Mouse (Mus musculus) forebrain, embryonic 14.5 days (tissue): ENCODE data around the gene Gm44503. TPM values are rescaled to one million over a fixed set of nuclear protein-coding genes. Genes with fewer than 3 reads are reported as not detected.

ENCODE experiments used
- ATAC-seq: fragments of 200-750 bp; cut with Nextera tagmentation; 2 replicates; pipeline ENCODE4 v1.8.0; 2017; ENCODE audit warnings: mild to moderate bottlenecking, moderate library complexity
- DNase-seq: peaks from one replicate; pipeline ENCODE4 v3.0.0-alpha.2; 2015; ENCODE audit warnings: low spot score
- H3K27ac ChIP-seq: fragments of 300-500 bp; sonication (generic); 2 replicates; pipeline ENCODE4 v1.5.1; 2014; ENCODE audit warnings: low read depth, mild to moderate bottlenecking, control low read depth, low read length, moderate library complexity
- H3K27me3 ChIP-seq: fragments of 300-500 bp; sonication (generic); replicated peaks from 2 replicates; pipeline ENCODE4 v1.6.1; 2014; ENCODE audit warnings: low read length, control low read depth, mixed read lengths; ENCODE audit not compliant: control insufficient read depth, insufficient read depth
- H3K36me3 ChIP-seq: fragments of 300-500 bp; sonication (generic); 2 replicates; pipeline ENCODE4 v1.6.1; 2014; ENCODE audit warnings: low read length, control low read depth; ENCODE audit not compliant: control insufficient read depth, insufficient read depth
- H3K4me1 ChIP-seq: fragments of 300-500 bp; sonication (generic); 2 replicates; pipeline ENCODE4 v1.6.1; 2014; ENCODE audit warnings: antibody characterized with exemption, low read length, control low read depth; ENCODE audit not compliant: control insufficient read depth, insufficient read depth
- H3K4me2 ChIP-seq: fragments of 300-500 bp; sonication (generic); 2 replicates; pipeline ENCODE4 v1.6.1; 2014; ENCODE audit warnings: mild to moderate bottlenecking, control low read depth, low read length
- H3K4me3 ChIP-seq: fragments of 300-500 bp; sonication (generic); 2 replicates; pipeline ENCODE4 v1.5.1; 2014; ENCODE audit warnings: low read depth, low read length, control low read depth
- H3K9ac ChIP-seq: fragments of 300-500 bp; sonication (generic); 2 replicates; pipeline ENCODE4 v1.6.1; 2014; ENCODE audit warnings: mild to moderate bottlenecking, low read length, control low read depth, moderate library complexity
- H3K9me3 ChIP-seq: fragments of 300-500 bp; sonication (generic); replicated peaks from 2 replicates; pipeline ENCODE4 v1.6.1; 2016; ENCODE audit warnings: low read length, control low read depth, mixed read lengths; ENCODE audit not compliant: control insufficient read depth
- WGBS: fragments of 180-500 bp; shearing (Covaris S2); extraction: QIAGEN DNeasy Blood & Tissue Kit; methylation state at CpG from one replicate; pipeline ENCODE4 v1.1.7; 2014; 5-methylcytosine and 5-hydroxymethylcytosine counted together
- polyA plus RNA-seq: library from polyadenylated mRNA; unstranded; fragments of >200 nt; fragmentation: Nextera tagmentation; extraction: Ambion mirVana; gene quantifications from 2 replicates; pipeline ENCODE4 v1.2.1, GENCODE M21; 2014

Gene Gm44503
- polyA plus RNA-seq, 1 experiment from 2014 or later: not detected

DNA sequence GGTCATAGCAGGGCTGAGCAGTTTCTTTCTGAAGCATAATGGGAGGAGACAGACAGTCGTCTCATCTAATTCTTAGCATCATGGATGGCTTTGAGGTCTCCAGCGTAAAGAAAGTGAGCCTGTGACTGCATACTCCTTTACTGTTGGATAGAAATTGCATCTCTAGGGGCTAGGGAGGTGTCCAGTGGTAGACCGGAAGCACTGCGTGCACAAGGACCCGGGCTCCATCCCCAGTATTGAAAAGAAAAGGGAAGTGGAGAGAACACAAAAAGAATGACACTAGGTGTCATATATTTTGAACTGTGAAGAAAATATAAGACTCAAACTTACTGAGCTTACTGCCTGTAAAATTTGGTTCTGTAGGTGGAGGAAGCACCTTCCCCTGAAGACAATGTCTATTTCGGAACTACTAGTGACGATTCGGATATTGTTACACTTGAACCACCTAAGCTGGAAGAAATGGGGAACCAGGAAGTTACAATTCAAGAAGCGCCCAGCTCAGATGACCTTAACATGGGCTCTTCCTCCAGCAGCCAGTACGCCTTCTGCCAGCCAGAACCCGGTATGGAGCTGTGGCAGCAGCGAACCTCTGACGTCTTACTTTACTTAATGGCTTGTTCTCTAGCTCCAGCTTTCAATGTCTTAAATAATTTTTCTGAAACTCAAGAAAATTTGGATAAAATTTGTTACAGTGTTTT, 42.8 kb downstream of the Gm44503 start:
- Histone ChIP-seq H3K4me2 (no peak overlapping the region), H3K9me3 (no peaks in the 10 kb centered on the region), H3K27me3 (no peaks in the 10 kb centered on the region), H3K9ac (no peak overlapping the region), H3K36me3 (peaks cover 30% of the 10 kb centered on the region), H3K27ac (no peak overlapping the region), H3K4me1 (no peaks in the 10 kb centered on the region), H3K4me3 (no peak overlapping the region)
- no peak for DNase-seq
- WGBS: 90% methylated on average over 13 of the region's 13 CpGs
- no peak for ATAC-seq

DNA sequence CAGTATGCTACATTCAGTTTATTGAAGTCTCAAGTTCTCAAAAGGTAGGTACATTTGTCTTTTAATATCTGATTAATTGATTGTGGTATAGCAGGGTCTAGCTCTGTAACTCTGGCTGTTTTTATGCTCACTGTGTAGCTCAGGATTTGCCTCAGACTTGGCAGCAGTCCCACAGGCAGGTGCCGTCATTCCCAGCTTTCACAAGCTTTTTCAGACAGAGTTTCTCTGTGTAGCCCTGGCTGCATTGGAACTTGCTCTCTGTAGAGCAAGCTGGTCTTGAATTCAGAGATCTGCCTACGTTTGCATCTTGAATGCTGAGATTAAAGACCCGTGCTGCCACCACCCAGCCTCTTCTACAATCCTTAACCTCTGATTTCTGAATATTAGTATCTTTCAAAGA, 43.5 kb downstream of the Gm44503 start:
- DNase-seq (no peak), ATAC-seq (no peak)
- Histone ChIP-seq H3K9ac (no peak overlapping the region), H3K9me3 (no peaks in the 10 kb centered on the region), H3K36me3 (peaks cover 37% of the 10 kb centered on the region), H3K27me3 (no peaks in the 10 kb centered on the region), H3K4me2 (no peak overlapping the region), H3K27ac (no peak overlapping the region), H3K4me1 (no peaks in the 10 kb centered on the region), H3K4me3 (no peak overlapping the region)
- WGBS: 57% methylated on average over 3 of the region's 3 CpGs

DNA sequence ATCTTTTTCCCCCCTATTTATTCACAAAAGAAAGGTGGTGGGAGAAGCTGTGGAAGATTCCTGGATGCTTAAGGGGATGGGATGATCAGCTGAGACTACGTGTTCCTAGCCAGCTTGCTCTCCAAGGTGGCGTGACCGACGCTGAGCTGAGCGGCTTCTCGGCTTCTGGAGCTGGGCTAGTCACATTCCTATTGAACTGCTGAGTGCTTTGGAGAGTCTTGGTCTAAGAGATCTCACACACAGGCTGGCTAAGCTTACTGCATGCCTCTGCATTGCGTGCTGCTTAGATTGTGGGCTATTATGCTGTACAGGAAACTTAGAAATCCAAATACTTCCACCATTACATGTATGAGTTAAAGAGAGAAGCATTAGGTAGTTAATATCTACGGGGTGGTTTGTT, 45.4 kb downstream of the Gm44503 start:
- H3K36me3 ChIP-seq: peaks cover 44% of the 10 kb centered on the region

DNA sequence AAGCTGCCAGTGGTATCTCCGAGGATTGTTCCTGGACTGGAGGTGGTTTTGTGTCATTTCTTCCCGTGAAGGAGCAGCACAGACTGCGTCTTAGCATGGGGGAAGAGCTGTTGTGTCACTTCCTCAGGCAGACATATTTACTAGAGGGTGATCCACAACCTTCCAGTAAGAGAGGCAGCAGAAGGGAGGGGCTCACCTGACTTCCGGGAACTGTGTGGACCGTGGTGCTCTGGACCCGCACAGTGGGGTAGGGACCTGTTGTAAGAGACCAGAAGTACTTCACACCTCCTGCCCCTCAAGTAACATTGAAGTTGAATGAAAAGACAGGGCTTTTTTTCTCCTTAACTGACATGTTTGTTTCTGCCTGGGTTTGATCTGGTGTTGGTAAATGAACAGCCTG, 46.5 kb downstream of the Gm44503 start:
- 88% methylated on average over 6 of the region's 6 CpGs for WGBS
- Histone ChIP-seq H3K9ac (no peak overlapping the region), H3K4me1 (no peaks in the 10 kb centered on the region), H3K9me3 (no peaks in the 10 kb centered on the region), H3K4me2 (no peak overlapping the region), H3K27me3 (no peaks in the 10 kb centered on the region), H3K4me3 (no peak overlapping the region), H3K27ac (no peak overlapping the region), H3K36me3 (peaks cover 47% of the 10 kb centered on the region)
- ATAC-seq (no peak), DNase-seq (no peak)

More for the DNA sequence above, 45.4 kb downstream of the Gm44503 start:
- H3K9ac ChIP-seq: no peak overlapping the region
- H3K27me3 ChIP-seq: no peaks in the 10 kb centered on the region
- no peak overlapping the region for H3K4me3 ChIP-seq
- H3K9me3 ChIP-seq: no peaks in the 10 kb centered on the region
- no peak overlapping the region for H3K27ac ChIP-seq
- no peak for DNase-seq
- no peak overlapping the region for H3K4me2 ChIP-seq
- ATAC-seq: no peak
- 84% methylated on average over 8 of the region's 8 CpGs for WGBS
- no peaks in the 10 kb centered on the region for H3K4me1 ChIP-seq

DNA sequence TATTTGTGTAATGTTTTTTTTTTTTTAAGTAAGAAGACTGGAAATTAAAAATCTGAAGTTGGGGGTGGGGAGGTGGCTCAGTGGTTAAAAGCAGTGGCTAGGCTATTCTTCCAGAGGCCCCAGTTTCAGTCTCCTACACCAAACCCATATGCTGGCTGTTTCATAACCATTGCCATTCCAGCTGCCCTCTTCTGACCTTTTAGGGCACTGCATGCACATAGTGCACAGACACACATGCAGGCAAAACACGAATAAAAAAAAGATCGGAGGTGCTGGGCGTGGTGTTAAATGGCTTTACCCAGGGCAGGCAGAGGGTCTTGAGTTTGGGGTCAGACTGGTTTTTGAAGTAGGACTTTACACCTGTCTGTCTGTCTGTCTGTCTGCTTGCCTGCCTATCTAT, 47.5 kb downstream of the Gm44503 start:
- ATAC-seq (no peak), DNase-seq (no peak)
- peaks cover 50% of the 10 kb centered on the region for H3K36me3 ChIP-seq
- no peaks in the 10 kb centered on the region for H3K9me3 ChIP-seq
- no peak overlapping the region for H3K4me3 ChIP-seq
- H3K27ac ChIP-seq: no peak overlapping the region
- H3K4me2 ChIP-seq: no peak overlapping the region
- H3K9ac ChIP-seq: no peak overlapping the region
- no peaks in the 10 kb centered on the region for H3K27me3 ChIP-seq
- 89% methylated on average over 3 of the region's 3 CpGs for WGBS
- H3K4me1 ChIP-seq: no peaks in the 10 kb centered on the region

DNA sequence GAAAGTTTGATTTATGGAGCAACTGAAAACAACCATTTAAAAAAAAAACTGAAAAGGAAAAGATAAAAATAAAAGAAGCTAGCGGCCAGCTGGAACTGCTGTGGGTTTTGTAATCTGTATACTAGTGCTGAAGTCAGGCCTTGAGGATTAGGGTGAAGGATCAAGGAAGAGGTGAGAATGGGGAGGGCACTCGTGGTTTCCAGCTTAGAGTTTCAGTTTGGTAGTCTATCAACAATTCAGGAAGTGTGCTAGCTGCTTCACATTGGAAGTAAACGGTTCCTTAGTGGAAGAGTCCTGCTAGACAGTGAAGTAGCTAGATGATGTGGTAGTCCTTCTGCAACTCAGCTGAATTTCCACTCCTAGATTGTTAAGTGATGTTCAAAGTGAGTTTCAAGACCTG, 49.7 kb downstream of the Gm44503 start:
- Histone ChIP-seq H3K27ac (no peak overlapping the region), H3K36me3 (peaks cover 60% of the 10 kb centered on the region), H3K4me1 (no peaks in the 10 kb centered on the region), H3K9ac (no peak overlapping the region), H3K4me2 (no peak overlapping the region), H3K4me3 (no peak overlapping the region), H3K27me3 (no peaks in the 10 kb centered on the region), H3K9me3 (no peaks in the 10 kb centered on the region)
- 73% methylated on average over 3 of the region's 3 CpGs for WGBS
- DNase-seq (no peak), ATAC-seq (no peak)

DNA sequence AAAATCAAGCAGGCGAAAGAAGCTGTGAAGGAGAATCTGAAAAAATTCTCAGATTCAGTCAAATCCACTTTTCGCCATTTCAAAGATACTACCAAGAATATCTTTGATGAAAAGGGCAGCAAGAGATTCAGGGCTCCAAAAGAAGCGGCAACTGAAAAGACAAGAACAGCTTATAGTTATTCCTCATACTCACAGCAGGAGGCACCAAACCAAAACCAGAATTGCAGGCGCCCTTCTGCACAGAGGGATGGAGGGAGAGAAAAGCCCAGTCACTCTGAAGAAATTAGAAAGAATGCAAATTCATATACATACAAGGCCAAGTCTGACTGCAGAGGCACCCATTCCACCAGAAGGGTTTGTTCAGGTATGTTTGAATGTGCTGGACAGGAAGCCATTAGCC, 54.0 kb downstream of the Gm44503 start:
- Histone ChIP-seq H3K4me3 (no peak overlapping the region), H3K9me3 (no peaks in the 10 kb centered on the region), H3K27ac (no peak overlapping the region), H3K36me3 (peaks cover 80% of the 10 kb centered on the region), H3K4me1 (no peaks in the 10 kb centered on the region), H3K4me2 (no peak overlapping the region), H3K9ac (no peak overlapping the region), H3K27me3 (no peaks in the 10 kb centered on the region)
- no peak for ATAC-seq
- WGBS: 86% methylated on average over 4 of the region's 4 CpGs
- DNase-seq: no peak

DNA sequence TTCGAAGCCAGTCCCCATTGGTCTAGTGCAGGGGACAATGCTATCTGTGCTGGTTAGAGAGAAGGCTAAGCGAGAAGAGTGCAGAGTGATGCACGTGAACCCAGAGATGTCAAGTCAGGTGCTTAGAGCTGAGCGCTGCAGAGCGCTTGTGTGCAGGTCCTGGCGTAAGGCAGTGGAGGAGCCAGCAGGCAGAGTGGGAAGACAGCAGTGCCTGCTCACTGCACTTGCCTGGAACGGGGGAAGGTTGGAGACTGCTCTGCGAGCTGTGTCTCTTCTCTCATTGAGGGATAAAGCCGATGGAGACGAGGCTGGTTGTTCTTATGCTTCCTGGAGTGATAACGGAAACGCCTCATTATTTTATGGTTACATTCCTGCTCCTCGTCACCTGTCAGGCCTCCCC, 56.1 kb downstream of the Gm44503 start:
- WGBS: 92% methylated on average over 13 of the region's 13 CpGs
- no peaks in the 10 kb centered on the region for H3K27me3 ChIP-seq
- no peak overlapping the region for H3K4me3 ChIP-seq
- no peak overlapping the region for H3K27ac ChIP-seq
- no peaks in the 10 kb centered on the region for H3K9me3 ChIP-seq
- H3K4me2 ChIP-seq: no peak overlapping the region
- DNase-seq: no peak
- ATAC-seq: no peak
- no peaks in the 10 kb centered on the region for H3K4me1 ChIP-seq
- H3K9ac ChIP-seq: no peak overlapping the region
- peaks cover 95% of the 10 kb centered on the region for H3K36me3 ChIP-seq

DNA sequence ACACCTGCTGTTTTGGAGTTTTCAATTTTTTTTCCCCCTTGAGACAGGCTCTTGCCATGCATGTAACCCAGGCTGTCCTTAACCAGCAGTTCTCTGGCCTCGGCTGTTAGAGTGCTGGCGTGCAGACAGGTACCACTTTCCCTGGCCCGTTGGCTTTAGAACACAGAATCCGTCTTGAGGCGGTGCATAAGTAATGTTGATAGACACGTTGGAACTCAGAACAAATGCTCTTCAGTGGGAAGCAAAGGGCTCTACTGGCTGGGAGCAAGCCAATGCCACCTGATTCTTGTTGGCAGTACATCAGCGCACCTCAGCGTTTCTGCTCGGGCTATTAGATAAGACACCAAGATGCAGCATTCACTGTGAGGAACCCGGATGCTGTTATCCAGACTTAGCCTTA, 61.2 kb downstream of the Gm44503 start:
- H3K9ac ChIP-seq: no peak overlapping the region
- H3K4me1 ChIP-seq: no peaks in the 10 kb centered on the region
- no peak overlapping the region for H3K4me3 ChIP-seq
- H3K36me3 ChIP-seq: peaks cover 67% of the 10 kb centered on the region
- no peak overlapping the region for H3K4me2 ChIP-seq
- DNase-seq (no peak), ATAC-seq (no peak)
- 90% methylated on average over 10 of the region's 10 CpGs for WGBS
- H3K9me3 ChIP-seq: no peaks in the 10 kb centered on the region
- H3K27me3 ChIP-seq: no peaks in the 10 kb centered on the region
- no peak overlapping the region for H3K27ac ChIP-seq
